Mouse (Mus musculus): Measurements from ENCODE around the gene Fam89b.
"Not testable (repeated sequence)": the region's sequence is repeated elsewhere in the genome, so short reads cannot be mapped to it uniquely, and the experiment has no call there.

Gene Fam89b

DNA sequence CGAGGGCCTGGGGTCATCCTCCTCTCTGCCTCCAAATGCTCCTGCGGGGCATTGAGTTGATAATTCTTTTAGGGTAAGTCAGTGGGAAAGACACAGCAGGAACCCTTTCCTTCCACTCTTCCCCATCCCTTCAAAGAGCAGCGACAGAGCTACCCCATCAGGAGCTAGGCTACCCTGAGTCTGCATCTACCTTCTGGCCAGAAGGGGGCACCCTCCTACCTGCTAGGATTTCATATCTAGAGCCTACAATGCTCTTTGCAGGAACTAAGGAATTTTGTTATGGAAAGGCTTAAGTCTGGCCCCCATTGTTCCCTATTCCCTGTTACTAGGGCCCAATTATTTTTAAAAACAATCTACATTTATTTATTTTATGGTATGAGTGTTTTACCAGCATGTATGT lies 18.2 kb downstream of the Fam89b start:
- peak in 1 of 2 experiments; percentile 66 for DNase-seq (ENCODE audit: low spot score in 2 of 2)

DNA sequence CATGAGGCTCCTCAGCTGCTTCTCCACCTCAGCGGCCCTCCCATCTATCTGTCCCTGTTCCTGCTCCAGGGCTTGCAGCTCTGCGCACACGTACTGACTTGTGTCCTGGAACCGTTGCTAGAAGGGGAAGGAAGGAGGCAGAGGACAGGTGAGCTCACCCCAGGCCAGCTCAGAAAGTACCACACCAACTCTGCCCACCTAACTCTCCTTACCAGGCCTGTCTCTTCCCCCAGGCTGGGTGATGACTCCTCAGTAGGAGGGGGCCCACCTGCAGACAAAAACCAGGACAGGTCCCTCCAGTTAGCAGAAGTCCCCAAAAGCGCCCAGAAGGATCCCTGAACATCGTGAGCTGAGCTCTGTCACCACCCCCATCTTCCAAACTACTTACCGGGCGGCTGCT lies 18.9 kb downstream of the Fam89b start:
- no peak for DNase-seq (ENCODE audit: low spot score in 2 of 2)

GRCm38 (mm10) chr19:5710068-5710467 lies 19.4 kb downstream of the Fam89b start:
- DNase-seq (ENCODE audit: low spot score in 2 of 2) = no peak

GRCm38 (mm10) chr19:5704801-5705571 lies 24.5 kb downstream of the Fam89b start:
- no peak for DNase-seq (ENCODE audit: low spot score in 2 of 2)

GRCm38 (mm10) chr19:5704163-5704800 lies 25.2 kb downstream of the Fam89b start, which contains the start of gene Kcnk7:
Gene Kcnk7 (plus strand): TSS chr19:5704367.
- no peak for DNase-seq (ENCODE audit: low spot score in 2 of 2)

DNA sequence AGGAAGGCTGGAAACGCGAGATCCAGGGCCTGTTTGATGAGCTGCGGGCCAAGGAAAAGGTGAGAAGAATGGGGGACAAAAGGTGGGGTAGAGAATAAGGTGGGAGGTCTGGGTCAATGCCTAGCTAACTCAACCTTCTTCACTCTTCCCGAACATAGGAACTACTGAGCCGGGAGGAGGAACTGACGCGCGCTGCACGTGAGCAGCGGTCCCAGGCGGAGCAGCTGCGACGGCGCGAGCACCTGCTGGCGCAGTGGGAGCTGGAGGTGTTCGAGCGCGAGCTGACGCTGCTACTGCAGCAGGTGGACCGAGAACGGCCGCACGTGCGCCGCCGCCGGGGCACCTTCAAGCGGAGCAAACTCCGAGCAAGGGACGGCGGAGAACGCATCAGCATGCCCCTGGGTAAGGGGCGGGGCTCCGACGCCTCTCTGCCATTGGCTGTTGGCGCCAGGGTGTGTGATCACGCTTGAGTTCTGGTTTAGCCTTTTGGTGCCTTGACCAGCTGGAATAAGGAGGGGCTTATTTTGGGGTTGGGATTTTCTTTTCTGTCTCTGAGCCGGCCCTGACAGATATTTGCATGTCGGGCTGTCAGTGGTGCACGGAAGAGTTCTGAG lies 33.5 kb downstream of the Fam89b start:
- no peak for DNase-seq (ENCODE audit: low spot score in 2 of 2)

DNA sequence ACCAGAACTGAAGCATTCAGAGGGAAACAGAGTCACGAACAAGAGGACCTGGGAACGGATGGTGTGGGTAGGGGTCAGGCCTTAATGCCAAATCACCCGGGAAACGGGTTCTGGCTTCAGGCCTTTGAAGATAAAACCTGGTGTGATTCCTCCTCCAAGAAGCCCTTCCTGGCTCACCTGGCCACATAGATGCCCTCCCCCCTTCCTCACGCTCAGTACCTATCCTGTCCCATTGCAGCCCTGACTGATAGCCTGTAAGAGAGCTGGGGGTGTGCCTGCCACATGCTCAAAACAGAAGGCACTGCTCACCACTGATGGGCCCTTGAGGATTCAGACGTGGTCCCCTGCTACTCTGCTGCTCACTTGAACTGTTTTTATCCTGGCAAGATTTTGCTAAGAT lies 35.7 kb downstream of the Fam89b start:
- no peak for DNase-seq (ENCODE audit: low spot score in 2 of 2)

DNA sequence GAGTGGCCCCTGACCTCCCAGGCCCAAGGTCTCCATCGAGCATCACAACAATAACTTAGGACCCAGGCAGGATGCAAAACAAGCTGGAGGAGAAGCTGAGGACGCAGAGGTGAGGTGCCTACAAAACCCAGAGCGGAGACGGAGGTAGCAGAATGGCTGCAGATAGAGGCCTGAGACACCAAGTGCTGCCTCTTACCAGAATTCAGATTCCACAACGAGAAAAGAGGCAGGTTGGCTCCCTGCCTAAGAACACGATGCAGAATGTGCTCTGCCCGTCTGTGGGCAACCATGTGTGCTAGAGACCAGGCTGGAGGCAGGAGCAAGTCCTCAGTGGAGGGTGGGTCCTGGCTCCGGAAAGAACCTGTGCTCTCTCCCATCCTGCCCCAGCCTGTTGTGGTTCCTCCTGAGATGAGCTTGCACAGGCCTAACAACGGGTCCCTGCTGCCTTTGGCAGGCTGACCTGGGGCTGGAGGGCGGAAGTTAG lies 36.5 kb downstream of the Fam89b start:
- no peak for DNase-seq (ENCODE audit: low spot score in 2 of 2)

DNA sequence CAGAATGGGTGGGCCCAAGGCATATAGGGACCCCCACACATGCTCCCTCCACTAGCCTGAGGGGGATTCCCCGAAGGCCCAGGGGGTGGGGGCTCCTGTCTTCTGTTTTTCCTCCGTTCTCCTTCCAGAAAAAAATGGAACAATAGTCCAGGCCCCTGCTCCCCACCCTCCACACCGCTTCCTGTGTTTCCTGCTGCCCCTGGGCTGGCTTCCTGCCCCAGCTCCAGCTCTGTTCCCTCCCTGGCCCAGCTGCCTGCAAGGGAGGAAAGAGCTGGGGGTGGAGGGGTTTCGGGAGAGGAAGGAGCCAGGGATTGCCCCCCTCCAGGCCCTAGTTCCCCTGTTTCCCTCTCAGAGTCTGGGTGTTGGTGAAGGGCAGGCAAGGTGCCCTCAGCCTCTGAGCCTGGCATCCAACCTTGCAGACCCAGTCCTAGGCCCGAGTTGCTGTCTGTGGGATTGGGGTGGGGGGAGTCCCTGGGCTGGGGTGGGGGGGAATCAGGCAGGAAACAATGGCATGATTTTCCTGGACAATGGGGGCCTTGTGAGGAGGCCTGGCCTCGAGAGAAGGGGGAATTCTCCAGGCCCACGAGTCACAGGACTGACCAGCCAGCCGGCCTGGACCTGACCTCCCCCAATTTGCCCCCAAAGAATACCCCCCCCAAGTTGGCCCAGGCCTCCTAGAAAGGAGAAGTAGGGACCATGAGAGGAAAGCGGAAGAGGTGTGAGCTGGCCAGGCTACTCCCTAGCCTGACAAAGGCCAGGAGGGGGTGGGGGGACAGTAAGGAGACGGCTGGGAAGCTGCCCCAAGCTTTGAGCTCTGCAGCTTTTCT lies 37.2 kb downstream of the Fam89b start:
- DNase-seq (ENCODE audit: low spot score in 2 of 2) = no peak

DNA sequence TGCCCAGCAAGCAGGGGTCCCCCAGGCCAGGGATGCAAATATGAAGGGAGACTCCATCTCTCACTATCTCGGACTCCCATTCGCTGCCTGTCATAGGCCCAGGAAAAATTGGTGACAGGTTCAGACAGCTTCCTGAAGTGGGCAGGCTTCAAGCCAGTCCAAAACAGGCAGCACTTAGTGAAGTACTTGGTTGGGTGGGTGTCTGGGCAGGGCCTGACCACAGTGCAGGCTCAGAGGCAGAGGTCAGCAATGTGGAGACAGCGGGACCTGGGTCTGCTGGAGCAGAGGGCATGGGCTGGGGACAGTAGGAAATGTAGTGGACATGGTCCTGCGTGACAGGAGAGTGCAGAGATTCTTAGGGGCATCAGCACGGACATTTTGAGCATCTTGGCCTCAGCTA lies 37.9 kb downstream of the Fam89b start:
- DNase-seq (ENCODE audit: low spot score in 2 of 2) = no peak

DNA sequence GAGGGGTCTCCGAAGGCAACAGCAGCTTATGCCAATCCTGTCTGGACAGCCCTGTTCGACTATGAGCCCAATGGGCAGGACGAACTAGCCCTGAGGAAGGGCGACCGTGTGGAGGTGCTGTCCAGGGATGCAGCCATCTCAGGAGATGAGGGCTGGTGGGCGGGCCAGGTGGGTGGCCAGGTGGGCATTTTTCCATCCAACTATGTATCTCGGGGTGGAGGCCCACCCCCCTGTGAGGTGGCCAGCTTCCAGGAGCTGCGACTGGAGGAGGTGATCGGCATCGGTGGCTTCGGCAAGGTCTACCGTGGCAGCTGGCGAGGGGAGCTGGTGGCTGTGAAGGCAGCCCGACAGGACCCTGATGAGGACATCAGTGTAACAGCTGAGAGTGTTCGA lies 39.1 kb downstream of the Fam89b start:
- DNase-seq (ENCODE audit: low spot score in 2 of 2) = no peak

GRCm38 (mm10) chr19:5689565-5690342 lies 39.7 kb downstream of the Fam89b start:
- DNase-seq (ENCODE audit: low spot score in 2 of 2) = peak; percentile 57 to 65

DNA sequence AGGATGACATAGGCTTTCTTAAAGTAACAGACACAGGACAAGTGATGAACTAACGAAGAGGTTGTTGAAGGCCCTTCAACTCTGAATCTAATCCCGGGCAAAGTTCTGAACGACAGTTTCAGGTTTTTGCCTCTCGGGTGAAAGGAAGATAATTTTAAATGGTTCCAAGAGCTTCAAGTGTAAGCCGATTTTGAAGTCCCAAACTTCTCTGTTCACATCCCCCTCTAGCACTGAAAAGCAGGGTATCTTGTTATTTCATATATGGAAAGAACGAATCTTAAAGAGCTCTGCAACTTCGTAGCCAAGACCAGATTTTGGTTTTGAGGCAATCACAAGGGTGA lies 40.4 kb downstream of the Fam89b start:
- no peak for DNase-seq (ENCODE audit: low spot score in 2 of 2)

GRCm38 (mm10) chr19:5688200-5689087 lies 41.0 kb downstream of the Fam89b start, which contains the start of the genes Map3k11 and Pcnx3:
Gene Map3k11 (plus strand): TSS chr19:5688742.
Gene Pcnx3 (minus strand): TSS chr19:5688908.
- DNase-seq (ENCODE audit: low spot score in 2 of 2) = peak; percentile 95

DNA sequence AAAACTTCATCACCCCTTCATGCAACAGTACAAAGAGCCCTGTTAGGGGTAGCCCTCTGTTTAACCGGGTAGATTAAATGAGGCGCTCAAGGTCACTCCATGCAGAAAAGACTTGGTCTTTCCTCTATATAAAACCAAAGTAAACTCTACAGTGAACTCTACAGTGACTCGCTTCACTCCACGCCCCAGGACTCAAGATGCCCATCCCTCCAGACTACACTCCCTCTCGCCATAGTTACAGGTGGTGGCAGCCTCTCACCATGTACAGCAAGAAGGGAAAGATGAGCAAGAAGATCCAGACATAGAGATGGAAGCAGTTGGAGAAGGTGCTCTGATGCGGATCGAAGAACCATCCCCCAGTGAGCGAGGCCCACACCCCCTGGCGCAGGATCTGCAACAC lies 41.7 kb downstream of the Fam89b start:
- no peak for DNase-seq (ENCODE audit: low spot score in 2 of 2)

DNA sequence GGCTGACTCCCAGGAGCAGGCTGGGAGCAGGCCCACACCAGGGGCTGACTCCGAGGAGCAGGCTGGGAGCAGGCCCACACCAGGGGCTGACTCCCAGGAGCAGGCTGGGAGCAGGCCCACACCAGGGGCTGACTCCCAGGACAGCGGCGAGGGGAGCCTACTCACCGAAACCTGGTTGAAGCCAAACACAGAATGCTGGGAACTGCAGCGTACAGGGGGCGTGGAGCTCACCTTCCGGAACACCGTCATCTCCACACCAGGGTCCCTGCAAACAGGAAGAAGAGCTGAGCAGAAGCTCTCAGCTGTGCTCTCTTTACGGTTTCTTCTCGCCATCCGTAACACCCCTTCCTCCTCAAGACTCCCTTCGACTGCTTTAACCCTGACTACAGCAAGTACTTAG lies 42.5 kb downstream of the Fam89b start:
- not testable (repeated sequence) for DNase-seq (ENCODE audit: low spot score in 2 of 2)

GRCm38 (mm10) chr19:5686437-5686836 lies 43.0 kb downstream of the Fam89b start:
- DNase-seq (ENCODE audit: low spot score in 2 of 2) = no peak

DNA sequence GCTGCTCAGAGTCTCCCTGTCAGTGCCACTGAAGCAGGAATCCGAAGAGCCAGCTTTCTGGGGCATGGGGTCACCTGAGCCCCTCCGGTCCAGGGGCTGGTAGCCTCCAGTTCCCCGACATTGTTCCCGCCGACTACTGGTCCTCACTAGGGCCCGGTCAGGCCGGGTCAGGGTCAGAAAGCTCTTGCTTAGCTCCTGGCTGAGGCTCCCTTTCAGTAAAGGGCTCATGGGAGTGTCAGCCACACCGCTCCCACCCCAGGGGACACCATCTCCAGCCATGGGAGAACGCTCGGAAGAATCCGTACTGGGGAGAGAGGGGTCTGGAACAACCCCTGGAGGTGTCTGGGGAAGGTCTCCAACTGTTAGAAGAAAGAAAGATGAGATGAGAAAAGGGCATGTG lies 43.6 kb downstream of the Fam89b start:
- no peak for DNase-seq (ENCODE audit: low spot score in 2 of 2)

DNA sequence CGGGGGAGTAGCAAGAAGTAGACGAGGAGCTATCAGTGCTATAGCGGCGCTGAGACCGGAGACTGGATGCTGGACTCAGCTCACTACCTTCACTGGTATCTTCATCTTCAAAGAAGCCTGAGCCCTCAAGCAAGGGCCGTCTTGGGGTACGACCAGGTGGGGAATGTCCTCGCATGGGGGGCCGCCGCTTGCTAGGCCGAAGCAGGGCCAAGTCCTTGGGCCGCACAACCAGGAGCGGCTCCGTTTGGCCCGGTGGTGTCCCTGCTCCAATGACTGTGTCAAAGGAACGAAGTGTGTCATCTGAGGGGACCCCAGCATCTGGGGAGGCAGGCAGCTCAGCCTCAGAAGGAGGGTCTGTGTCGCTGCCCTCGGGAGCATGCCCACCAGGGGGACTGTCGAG lies 44.0 kb downstream of the Fam89b start:
- no peak for DNase-seq (ENCODE audit: low spot score in 2 of 2)

GRCm38 (mm10) chr19:5684985-5685384 lies 44.5 kb downstream of the Fam89b start:
- DNase-seq (ENCODE audit: low spot score in 2 of 2) = no peak

Measured in frontal cortex, postnatal 25 days (tissue).